Mouse (Mus musculus) forebrain, embryonic 10.5 days (tissue): ENCODE results near the gene Ppif. TPM values are rescaled to one million over a fixed set of nuclear protein-coding genes. Genes with fewer than 3 reads are reported as not detected.

Experiments used
- DNase-seq: peaks from one replicate; pipeline ENCODE4 v3.0.0-alpha.2; 2017; ENCODE audit warnings: low spot score; ENCODE audit errors: extremely low spot score
- H3K27ac ChIP-seq: fragments of 300-500 bp; sonication (generic); 2 replicates; pipeline ENCODE4 v1.5.1; 2016; ENCODE audit warnings: mild to moderate bottlenecking
- H3K27me3 ChIP-seq: fragments of 300-500 bp; sonication (generic); 2 replicates; pipeline ENCODE4 v1.6.1; 2016; ENCODE audit warnings: mild to moderate bottlenecking; ENCODE audit not compliant: poor library complexity, severe bottlenecking
- H3K36me3 ChIP-seq: fragments of 300-500 bp; sonication (generic); replicated peaks from 2 replicates; pipeline ENCODE4 v1.6.1; 2016; ENCODE audit warnings: mild to moderate bottlenecking, moderate library complexity
- H3K4me1 ChIP-seq: fragments of 300-500 bp; sonication (generic); 2 replicates; pipeline ENCODE4 v1.6.1; 2016
- H3K4me3 ChIP-seq: fragments of 300-500 bp; sonication (generic); 2 replicates; pipeline ENCODE4 v1.5.1; 2016; ENCODE audit warnings: mild to moderate bottlenecking, moderate library complexity
- H3K9me3 ChIP-seq: fragments of 300-500 bp; sonication (generic); 2 replicates; pipeline ENCODE4 v1.6.1; 2016; ENCODE audit warnings: mild to moderate bottlenecking, moderate library complexity
- WGBS: fragments of 180-500 bp; shearing (Covaris S2); methylation state at CpG from one replicate; pipeline ENCODE4 v1.1.7; 2016; 5-methylcytosine and 5-hydroxymethylcytosine counted together
- polyA plus RNA-seq: library from polyadenylated mRNA; unstranded; fragments of >200 nt; fragmentation: Nextera tagmentation; extraction: Ambion mirVana; gene quantifications from 2 replicates; pipeline ENCODE4 v1.2.1, GENCODE M21; 2016

Ppif gene
- polyA plus RNA-seq, 1 experiment from 2014 or later = 65.8 TPM

DNA sequence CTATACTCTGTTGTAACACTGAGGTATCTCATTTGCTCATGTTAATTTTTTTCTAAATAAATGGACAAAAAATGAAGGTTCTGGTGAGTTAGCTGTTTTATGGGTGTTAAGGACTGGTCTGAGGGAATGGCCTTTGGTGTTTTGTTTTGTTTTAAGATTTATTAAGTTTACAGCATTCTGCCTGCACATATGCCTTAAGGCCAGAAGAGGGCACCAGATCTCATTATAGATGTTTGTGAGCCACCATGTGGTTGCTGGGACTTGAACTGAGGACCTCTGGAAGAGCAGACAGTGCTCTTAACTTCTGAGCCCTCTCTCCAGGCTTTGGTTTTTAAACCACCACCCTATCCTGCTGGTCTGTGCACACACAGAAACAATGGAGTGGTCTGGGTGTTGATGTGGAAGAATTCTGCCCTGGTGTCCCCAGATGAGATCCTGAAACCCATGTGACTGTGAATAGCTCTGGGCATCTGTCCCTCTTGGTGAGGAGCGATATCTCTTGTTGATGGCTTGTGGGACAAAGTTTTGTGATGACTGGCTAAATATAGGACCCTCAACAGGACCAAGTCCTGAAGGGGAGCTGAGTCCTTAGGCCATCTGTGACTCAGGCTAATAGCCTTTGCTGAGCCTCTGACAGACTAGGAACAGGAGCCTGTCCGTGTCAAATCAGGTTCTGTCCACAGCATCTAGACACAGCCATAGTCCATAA, 27.1 kb upstream of the Ppif start:
- H3K36me3 ChIP-seq = peaks cover 61% of the 10 kb centered on the region
- H3K4me3 ChIP-seq = no peak overlapping the region
- H3K4me1 ChIP-seq = no peaks in the 10 kb centered on the region
- no peaks in the 10 kb centered on the region for H3K27me3 ChIP-seq
- H3K27ac ChIP-seq = no peak overlapping the region
- WGBS = 92% methylated on average over 2 of the region's 2 CpGs
- no peak for DNase-seq
- no peaks in the 10 kb centered on the region for H3K9me3 ChIP-seq

DNA sequence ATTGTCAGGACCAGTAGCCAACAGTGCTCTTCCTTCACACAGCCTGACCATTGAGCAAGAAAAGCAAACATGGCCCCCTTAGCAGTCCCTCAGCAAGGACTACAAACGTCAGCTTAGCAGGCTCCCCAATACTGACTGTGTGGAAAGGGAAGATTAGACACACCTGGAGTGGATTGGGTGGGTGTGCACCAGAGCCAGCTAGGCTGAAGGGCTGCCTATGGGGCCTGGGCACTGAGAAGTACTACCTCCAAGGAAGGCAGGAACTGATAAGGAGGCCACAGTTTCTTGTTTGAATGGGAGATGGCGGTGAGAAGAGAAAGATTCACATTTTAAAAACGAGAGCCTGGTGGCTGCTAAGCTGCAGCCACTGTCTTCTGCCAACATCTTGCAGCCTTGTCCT, 26.4 kb upstream of the Ppif start:
- Histone ChIP-seq H3K27me3 (no peaks in the 10 kb centered on the region), H3K9me3 (no peaks in the 10 kb centered on the region), H3K4me3 (no peak overlapping the region), H3K27ac (no peak overlapping the region), H3K4me1 (no peaks in the 10 kb centered on the region), H3K36me3 (peaks cover 53% of the 10 kb centered on the region)
- 74% methylated on average over 3 of the region's 3 CpGs for WGBS
- no peak for DNase-seq

DNA sequence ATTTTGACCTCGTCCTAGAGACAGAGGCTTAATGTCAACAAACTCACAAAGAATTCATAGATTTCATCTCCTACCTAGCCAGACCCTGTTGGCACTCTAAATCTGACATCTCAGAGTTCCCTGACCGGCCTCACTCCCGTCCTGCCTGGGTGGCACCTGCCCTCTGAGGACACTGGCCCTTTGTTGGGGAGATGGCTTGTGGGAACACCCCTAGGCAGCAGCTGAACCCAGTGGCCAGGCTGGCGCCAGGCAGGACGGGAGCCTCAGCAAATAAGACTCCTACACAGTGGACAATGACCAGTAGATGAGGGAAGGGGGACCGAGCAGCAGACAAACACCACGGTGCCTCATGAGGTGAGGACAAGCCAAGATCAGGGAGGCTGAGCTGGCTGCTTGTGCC, 14.3 kb upstream of the Ppif start:
- no peaks in the 10 kb centered on the region for H3K36me3 ChIP-seq
- H3K27me3 ChIP-seq = no peaks in the 10 kb centered on the region
- no peak overlapping the region for H3K27ac ChIP-seq
- no peaks in the 10 kb centered on the region for H3K4me1 ChIP-seq
- no peak for DNase-seq
- H3K4me3 ChIP-seq = no peak overlapping the region
- H3K9me3 ChIP-seq = no peaks in the 10 kb centered on the region
- WGBS = 77% methylated on average over 7 of the region's 7 CpGs

DNA sequence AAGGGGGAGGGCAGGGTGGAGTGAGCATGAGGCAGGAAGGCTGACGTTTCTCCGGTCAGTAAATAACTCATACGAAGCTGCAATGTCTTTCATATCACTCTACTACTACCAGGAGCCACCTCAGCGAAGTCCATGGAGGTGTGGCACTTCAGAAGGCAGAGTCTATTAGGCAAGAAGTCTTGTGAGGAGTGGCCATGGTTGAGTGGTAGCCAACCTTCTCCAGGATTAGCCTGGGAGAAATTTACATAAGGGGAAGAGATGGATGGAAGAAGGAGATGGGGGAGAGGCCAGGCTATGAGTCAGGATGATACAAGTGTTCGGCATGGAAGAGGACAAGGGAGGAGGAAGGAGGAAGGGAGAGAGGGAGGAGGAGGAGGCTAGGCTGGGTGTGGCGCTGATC, 11.9 kb upstream of the Ppif start:
- no peak for DNase-seq
- H3K36me3 ChIP-seq = no peaks in the 10 kb centered on the region
- no peaks in the 10 kb centered on the region for H3K9me3 ChIP-seq
- no peaks in the 10 kb centered on the region for H3K27me3 ChIP-seq
- H3K27ac ChIP-seq = no peak overlapping the region
- no peaks in the 10 kb centered on the region for H3K4me1 ChIP-seq
- no peak overlapping the region for H3K4me3 ChIP-seq
- 85% methylated on average over 6 of the region's 6 CpGs for WGBS

DNA sequence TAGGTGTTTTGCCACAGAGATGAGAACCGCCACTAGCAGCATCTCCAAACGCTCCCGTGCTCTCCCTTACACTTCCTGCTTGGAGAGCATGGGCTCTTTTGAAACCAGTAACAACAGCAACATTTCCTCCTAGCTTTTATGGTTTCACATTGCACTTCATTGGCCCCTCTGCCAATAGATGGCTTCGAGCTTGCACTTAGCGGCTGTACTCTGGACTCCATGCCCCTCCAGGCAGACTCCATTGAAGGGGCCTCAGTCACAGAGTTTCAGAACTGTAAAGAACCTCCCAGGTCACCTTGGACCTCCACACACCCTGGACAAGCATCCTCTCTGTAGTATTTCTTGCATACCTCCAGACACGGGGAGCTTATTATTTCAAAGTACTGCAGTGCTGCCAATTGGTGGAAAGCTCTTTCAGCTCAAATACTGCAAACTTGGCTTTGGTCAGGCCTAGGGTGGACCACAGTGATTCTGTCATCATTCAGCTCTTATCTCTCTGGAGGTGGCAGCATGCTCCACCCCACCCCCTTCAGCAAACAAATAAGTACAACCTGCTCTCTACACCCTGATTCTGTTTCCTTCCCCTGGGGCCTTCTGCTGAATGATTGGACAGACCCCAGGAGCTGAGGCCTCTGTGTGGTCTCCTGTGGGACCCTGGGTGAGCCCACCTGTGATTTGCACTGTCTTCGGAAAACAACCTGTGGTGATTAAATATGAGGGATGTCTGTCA, 7.6 kb upstream of the Ppif start:
- Histone ChIP-seq H3K9me3 (no peaks in the 10 kb centered on the region), H3K27me3 (no peaks in the 10 kb centered on the region), H3K4me3 (no peak overlapping the region), H3K4me1 (no peaks in the 10 kb centered on the region), H3K27ac (no peak overlapping the region), H3K36me3 (no peaks in the 10 kb centered on the region)
- WGBS = 81% methylated on average over 7 of the region's 7 CpGs
- no peak for DNase-seq

DNA sequence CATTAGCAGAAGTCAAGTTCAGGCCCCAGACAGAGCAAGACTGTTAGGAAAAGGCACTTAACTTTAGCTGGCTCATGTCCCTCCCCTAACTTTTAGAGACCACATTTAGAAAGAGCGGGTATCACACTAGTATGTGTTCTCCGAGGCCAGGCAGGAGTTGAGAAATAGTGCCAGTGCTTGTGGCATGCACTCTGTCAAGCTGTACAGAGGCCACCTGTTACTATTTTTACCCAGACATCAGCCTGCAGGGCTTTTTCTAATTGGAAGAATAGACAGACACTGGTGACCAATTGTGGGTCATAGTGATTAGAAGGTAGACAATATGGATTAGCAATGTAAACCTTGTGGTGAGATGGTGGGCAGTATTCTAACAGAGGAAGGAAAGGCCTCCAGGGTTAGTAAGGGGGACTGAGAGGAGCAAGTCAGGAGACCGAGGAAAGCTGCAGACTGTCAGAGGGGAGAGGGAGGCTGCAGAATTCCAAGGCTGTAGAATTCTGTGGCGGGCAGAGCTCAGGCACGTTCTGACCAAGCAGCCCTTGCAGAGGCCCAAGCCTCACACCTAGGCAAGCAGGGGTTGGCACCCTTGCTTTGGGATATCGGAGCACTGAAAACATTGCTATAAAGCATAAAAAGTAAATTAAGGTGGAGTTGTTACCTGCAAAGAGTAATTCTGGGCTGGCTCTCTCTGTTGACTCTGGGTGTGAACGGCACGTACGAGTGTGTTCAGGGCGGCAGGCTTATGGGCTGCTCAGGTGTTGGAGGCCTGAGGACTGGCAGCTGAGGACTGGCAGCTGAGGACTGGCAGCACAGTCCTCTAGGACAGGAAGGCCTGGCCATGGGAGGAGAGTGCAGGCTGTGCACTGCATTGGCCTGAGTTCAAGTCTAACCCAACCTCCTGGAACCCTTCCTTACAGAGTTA, 6.7 kb upstream of the Ppif start:
- H3K27ac ChIP-seq = no peak overlapping the region
- 85% methylated on average over 10 of the region's 10 CpGs for WGBS
- 0 out of 2 replicates have a peak, but pooled peaks cover 2% of the 10 kb centered on the region for H3K27me3 ChIP-seq
- no peaks in the 10 kb centered on the region for H3K36me3 ChIP-seq
- H3K4me1 ChIP-seq = no peaks in the 10 kb centered on the region
- no peak for DNase-seq
- H3K9me3 ChIP-seq = no peaks in the 10 kb centered on the region
- no peak overlapping the region for H3K4me3 ChIP-seq

DNA sequence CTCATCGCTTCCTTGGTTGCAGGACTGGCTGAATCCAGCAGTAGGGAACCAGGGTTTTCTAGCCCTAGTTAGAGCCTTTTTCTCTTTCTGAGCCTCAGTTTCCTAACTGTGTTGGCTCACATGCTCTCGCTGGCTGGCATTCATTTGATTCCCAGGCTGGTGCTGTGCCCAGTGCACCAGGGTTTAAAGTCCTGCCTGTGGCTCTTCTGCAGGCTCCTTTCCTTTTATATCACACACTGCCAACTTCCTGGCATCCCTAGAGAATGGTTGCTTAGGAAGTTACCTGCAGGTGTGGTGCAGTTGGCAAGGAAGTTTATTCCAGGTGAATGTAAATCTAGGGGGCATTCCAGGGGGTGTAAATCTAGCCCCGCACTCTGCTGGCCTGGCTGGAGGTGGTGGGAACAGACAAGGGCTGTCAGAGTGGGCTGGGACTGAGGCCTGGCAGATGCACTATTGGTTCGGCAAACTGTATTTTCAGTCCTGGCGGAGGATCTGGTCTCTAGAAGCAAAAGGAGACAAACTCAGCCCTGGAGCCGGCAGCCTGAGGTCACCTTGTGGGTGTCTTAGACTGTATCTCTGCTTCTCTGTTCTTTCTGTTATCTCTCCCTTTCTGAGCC, 575 bp upstream of the Ppif start:
- Histone ChIP-seq H3K9me3 (no peaks in the 10 kb centered on the region), H3K4me1 (peaks cover 35% of the 10 kb centered on the region), H3K27me3 (0 out of 2 replicates have a peak, but pooled peaks cover 3% of the 10 kb centered on the region), H3K36me3 (peaks cover 29% of the 10 kb centered on the region), H3K4me3 (peak overlapping the region; percentile 69), H3K27ac (peak overlapping the region; percentile 88)
- WGBS = 70% methylated on average over 6 of the region's 6 CpGs
- DNase-seq = no peak

DNA sequence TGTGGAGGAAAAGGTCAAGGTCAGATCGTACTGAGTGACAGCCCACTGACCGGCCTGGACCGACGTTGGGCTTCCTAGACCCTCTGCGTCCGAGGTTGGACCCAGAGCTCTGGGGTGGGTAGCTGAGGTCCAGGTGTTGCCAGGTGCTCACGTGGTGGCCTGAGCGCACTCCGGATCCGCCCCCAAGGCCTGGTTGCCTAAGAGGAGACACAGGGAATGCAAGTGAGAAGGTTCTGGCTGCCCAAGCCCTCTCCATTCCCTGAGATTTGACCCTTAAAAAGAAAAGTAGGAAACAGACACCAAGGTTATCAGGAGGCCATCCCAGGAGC, 579 bp downstream of the Ppif start:
- H3K4me1 ChIP-seq = peaks cover 35% of the 10 kb centered on the region
- no peaks in the 10 kb centered on the region for H3K9me3 ChIP-seq
- peak overlapping the region; percentile 88 for H3K27ac ChIP-seq
- 0 out of 2 replicates have a peak, but pooled peaks cover 3% of the 10 kb centered on the region for H3K27me3 ChIP-seq
- no peak for DNase-seq
- peak overlapping the region; percentile 69 for H3K4me3 ChIP-seq
- WGBS = under 1% methylated on average over 10 of the region's 10 CpGs
- peaks cover 41% of the 10 kb centered on the region for H3K36me3 ChIP-seq

DNA sequence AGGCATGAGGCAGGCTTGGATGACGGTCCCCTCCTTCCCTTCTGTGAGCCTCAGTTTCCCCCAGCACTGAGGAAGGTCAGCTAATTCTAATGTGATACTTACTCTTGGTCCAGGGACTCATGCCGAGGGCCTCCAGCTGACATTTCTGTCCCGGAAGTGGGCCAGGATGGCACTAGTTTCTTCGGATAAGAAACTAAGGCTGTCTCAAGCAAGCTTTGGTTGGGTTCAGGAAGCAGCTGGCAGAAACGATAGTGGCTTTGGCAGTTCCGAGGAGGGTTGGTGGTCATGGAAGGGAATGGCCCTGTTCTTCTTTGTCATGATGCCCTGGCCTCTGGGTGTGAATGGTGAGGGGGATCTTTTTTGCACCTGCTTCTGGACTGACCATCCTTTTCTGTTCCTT, 1.1 kb downstream of the Ppif start:
- H3K27ac ChIP-seq = peak overlapping the region; percentile 88; the same call in 1 of the 2 replicates
- H3K36me3 ChIP-seq = peaks cover 46% of the 10 kb centered on the region
- H3K4me1 ChIP-seq = peaks cover 35% of the 10 kb centered on the region
- 0 out of 2 replicates have a peak, but pooled peaks cover 3% of the 10 kb centered on the region for H3K27me3 ChIP-seq
- H3K9me3 ChIP-seq = no peaks in the 10 kb centered on the region
- DNase-seq = no peak
- 79% methylated on average over 6 of the region's 6 CpGs for WGBS
- H3K4me3 ChIP-seq = peak overlapping the region; percentile 69

DNA sequence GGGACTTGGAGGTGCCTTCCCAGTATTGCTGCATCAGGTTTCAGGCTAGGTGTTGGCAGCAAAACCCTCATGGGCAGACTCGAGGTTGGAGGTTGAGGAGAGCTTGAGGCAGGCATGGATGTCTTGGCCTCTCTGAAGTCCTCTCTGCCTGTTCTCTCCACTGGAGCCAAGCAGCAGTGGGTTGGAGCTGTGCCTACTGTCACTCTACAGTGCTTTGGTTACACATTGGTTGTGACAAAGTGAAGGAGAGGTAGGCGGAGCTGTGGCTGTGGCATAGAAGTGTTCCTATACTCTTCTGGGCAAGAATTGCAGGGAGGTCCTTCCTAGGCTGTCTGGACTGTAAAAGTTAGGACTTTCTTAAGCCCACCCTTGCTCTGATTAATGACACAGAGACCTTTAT, 2.4 kb downstream of the Ppif start:
- Histone ChIP-seq H3K27me3 (0 out of 2 replicates have a peak, but pooled peaks cover 3% of the 10 kb centered on the region), H3K9me3 (no peaks in the 10 kb centered on the region), H3K4me3 (no peak overlapping the region), H3K36me3 (peaks cover 55% of the 10 kb centered on the region), H3K4me1 (peaks cover 35% of the 10 kb centered on the region), H3K27ac (no peak overlapping the region)
- WGBS = 91% methylated on average over 2 of the region's 2 CpGs
- DNase-seq = no peak

DNA sequence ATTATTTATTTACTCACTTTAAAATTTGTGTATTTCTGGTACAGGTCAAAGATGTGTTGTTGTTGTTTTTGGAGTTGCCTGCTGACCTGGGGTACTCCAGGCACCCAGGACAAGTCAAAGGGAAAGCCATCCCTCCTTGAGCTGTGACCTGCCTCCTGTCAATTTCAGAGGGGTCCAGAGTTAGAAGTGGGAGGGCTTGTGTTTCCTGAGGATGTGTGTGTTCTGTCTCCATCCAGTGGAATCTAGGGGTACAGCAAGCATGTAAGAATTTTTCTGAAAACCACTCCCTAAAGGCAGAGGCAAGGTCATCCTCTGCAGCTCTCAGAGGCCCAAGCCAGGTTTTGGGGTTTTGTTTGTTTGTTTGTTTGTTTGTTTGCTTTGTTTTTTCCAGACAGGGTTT, 8.0 kb downstream of the Ppif start:
- Histone ChIP-seq H3K36me3 (peaks cover 40% of the 10 kb centered on the region), H3K27me3 (no peaks in the 10 kb centered on the region), H3K27ac (no peak overlapping the region), H3K9me3 (no peaks in the 10 kb centered on the region), H3K4me1 (peaks cover 6% of the 10 kb centered on the region; the same call in 1 of the 2 replicates), H3K4me3 (no peak overlapping the region)
- DNase-seq = no peak

DNA sequence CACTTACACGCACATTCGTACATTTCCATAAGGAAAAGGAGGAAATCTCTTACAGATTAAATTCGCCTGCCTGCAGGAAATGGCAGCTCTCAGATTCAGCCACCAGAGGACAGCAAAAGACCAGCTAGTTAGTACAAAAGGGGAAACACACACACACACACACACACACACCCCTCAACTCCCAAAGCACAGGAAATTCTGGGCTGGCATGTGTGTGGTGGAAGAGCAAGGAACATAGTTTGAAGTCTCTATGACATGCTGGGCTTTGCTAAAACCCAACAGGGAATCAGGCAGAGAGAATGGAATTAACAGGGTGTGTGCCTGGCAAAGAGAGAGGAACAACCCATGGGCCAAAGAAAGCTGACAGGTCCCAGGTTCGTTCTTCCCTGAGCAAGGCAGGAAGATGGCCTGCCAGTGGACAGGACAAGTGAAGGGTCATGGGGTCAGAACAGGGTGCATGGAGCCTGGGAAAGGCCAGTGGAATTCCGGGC, 13.8 kb downstream of the Ppif start:
- peak overlapping the region; percentile 61; the same call in 1 of the 2 replicates for H3K27ac ChIP-seq
- no peaks in the 10 kb centered on the region for H3K36me3 ChIP-seq
- H3K9me3 ChIP-seq = no peaks in the 10 kb centered on the region
- H3K4me3 ChIP-seq = no peak overlapping the region
- H3K27me3 ChIP-seq = no peaks in the 10 kb centered on the region
- 63% methylated on average over 5 of the region's 5 CpGs for WGBS
- peaks cover 42% of the 10 kb centered on the region for H3K4me1 ChIP-seq
- no peak for DNase-seq
